Mouse (Mus musculus): ENCODE measurements around the gene Gm42420. TPM values are rescaled to one million over a fixed set of nuclear protein-coding genes. Genes with fewer than 3 reads are reported as not detected.

Gene Gm42420
- 1.6 and 2.6 TPM in 2 replicates for total RNA-seq (2012; rRNA removed)
- total RNA-seq (2014; rRNA removed), result 0.66 and 1.6 TPM in 2 replicates
- 2.1 and 2.2 TPM in 2 replicates for polyA plus RNA-seq (2012; ENCODE audit: insufficient read length, low read depth)

GRCm38 (mm10) chr6:39585517-39585916 lies at the start of gene Gm42420:
Gene Gm42420, plus strand, starts transcription at chr6:39585753.
- Histone ChIP-seq H3K79me2 (replicated peaks; ENCODE audit: control insufficient read depth, extremely low read depth, insufficient read depth, poor library complexity, severe bottlenecking) (no peaks in the 10 kb centered on the region), H3K9me3 (replicated peaks; ENCODE audit: low read length) (no peaks in the 10 kb centered on the region), H3K9ac (ENCODE audit: insufficient read depth, low read depth) (no peak within 1 kb of the TSS), H3K27ac (ENCODE audit: insufficient read depth, low read depth) (no peak within 1 kb of the TSS), H3K27me3 (replicated peaks) (no peaks in the 10 kb centered on the region), H3K36me3 (replicated peaks in 1 of 2; ENCODE audit: control insufficient read depth in 1 of 2, insufficient read depth in 1 of 2, low read length in 1 of 2) (peaks cover 28 to 87% of the 10 kb centered on the region in 2 experiments), H3K4me2 (ENCODE audit: insufficient read depth, low read depth, poor library complexity, severe bottlenecking) (no peak within 1 kb of the TSS), H3K4me1 (ENCODE audit: control insufficient read depth in 1 of 2, insufficient read depth in 2 of 2) (no peaks in the 10 kb centered on the region), H3K4me3 (replicated peaks in 1 of 3; ENCODE audit: low read depth in 2 of 3, low read length in 2 of 3, poor library complexity in 1 of 3) (no peak within 1 kb of the TSS)
- dilution Hi-C loops (cut with MboI; ENCODE audit: extremely low pct_ligation_motif_present, extremely low pct_unique_long_range_greater_than_20kb, low sequenced_read_pairs) (no loop called here), in situ Hi-C loops (cut with MboI; ENCODE audit: low pct_ligation_motif_present, low pct_unique_long_range_greater_than_20kb, low sequenced_read_pairs) (no loop called here)
- no peak for DNase-seq (ENCODE audit: extremely low read depth)
- TF ChIP-seq EP300 (IDR thresholded peaks at IDR 0.05; ENCODE audit: low read length) (no peak), CTCF (conservative IDR thresholded peaks at IDR 0.05 in 1 of 2, IDR thresholded peaks at IDR 0.05 in 1 of 2; ENCODE audit: low read depth in 2 of 2, low read length in 2 of 2) (no peak), IRF4 (IDR thresholded peaks at IDR 0.05; ENCODE audit: low read depth, low read length) (no peak), NELFE (IDR thresholded peaks at IDR 0.05; ENCODE audit: low read depth, low read length) (no peak), E2F4 (IDR thresholded peaks at IDR 0.05; ENCODE audit: insufficient replicate concordance, low read depth, low read length) (no peak), CHD1 (IDR thresholded peaks at IDR 0.05; ENCODE audit: low read depth, low read length) (no peak), MYC (IDR thresholded peaks at IDR 0.05; ENCODE audit: low read depth, low read length) (no peak), TCF12 (IDR thresholded peaks at IDR 0.05; ENCODE audit: low read depth, low read length) (no peak), ETS1 (conservative IDR thresholded peaks at IDR 0.05; ENCODE audit: low read depth, low read length) (no peak), MEF2A (IDR thresholded peaks at IDR 0.05; ENCODE audit: borderline replicate concordance, low read depth, low read length) (no peak), SMC3 (IDR thresholded peaks at IDR 0.05; ENCODE audit: low read depth, low read length) (no peak), MXI1 (IDR thresholded peaks at IDR 0.05; ENCODE audit: low read depth, low read length) (no peak), UBTF (IDR thresholded peaks at IDR 0.05; ENCODE audit: low read depth, low read length) (no peak)

GRCm38 (mm10) chr6:39536621-39537020 lies 48.9 kb upstream of the Gm42420 start:
- no peak overlapping the region for H3K4me3 ChIP-seq (replicated peaks in 1 of 3; ENCODE audit: low read depth in 2 of 3, low read length in 2 of 3, poor library complexity in 1 of 3)
- peaks cover 9 to 36% of the 10 kb centered on the region in 2 experiments for H3K4me1 ChIP-seq (ENCODE audit: control insufficient read depth in 1 of 2, insufficient read depth in 2 of 2)
- dilution Hi-C loops (cut with MboI; ENCODE audit: extremely low pct_ligation_motif_present, extremely low pct_unique_long_range_greater_than_20kb, low sequenced_read_pairs) (no loop called here), in situ Hi-C loops (cut with MboI; ENCODE audit: low pct_ligation_motif_present, low pct_unique_long_range_greater_than_20kb, low sequenced_read_pairs) (no loop called here)
- TF ChIP-seq GABPA (IDR thresholded peaks at IDR 0.05; ENCODE audit: insufficient replicate concordance, low read depth, low read length) (no peak), UBTF (IDR thresholded peaks at IDR 0.05; ENCODE audit: low read depth, low read length) (no peak)
- peaks cover 36 to 75% of the 10 kb centered on the region in 2 experiments for H3K36me3 ChIP-seq (replicated peaks in 1 of 2; ENCODE audit: control insufficient read depth in 1 of 2, insufficient read depth in 1 of 2, low read length in 1 of 2)
- H3K79me2 ChIP-seq (replicated peaks; ENCODE audit: control insufficient read depth, extremely low read depth, insufficient read depth, poor library complexity, severe bottlenecking), result 0 out of 2 replicates have a peak, but pooled peaks cover 10% of the 10 kb centered on the region
- H3K9me3 ChIP-seq (replicated peaks; ENCODE audit: low read length), result no peaks in the 10 kb centered on the region
- DNase-seq (ENCODE audit: extremely low read depth), result no peak
- H3K4me2 ChIP-seq (ENCODE audit: insufficient read depth, low read depth, poor library complexity, severe bottlenecking), result no peak overlapping the region
- no peaks in the 10 kb centered on the region for H3K27me3 ChIP-seq (replicated peaks)
- no peak overlapping the region for H3K27ac ChIP-seq (ENCODE audit: insufficient read depth, low read depth)
- H3K9ac ChIP-seq (ENCODE audit: insufficient read depth, low read depth), result no peak overlapping the region
